Mouse (Mus musculus): ENCODE measurements around the gene Ccne1. TPM values are rescaled to one million over a fixed set of nuclear protein-coding genes. Genes with fewer than 3 reads are reported as not detected.

Ccne1 gene
- 1.7 to 2.7 TPM (median 2.4 TPM) in 4 replicates for total RNA-seq (2023)

GRCm38 (mm10) chr7:38107371-38108259 lies at the start of gene Ccne1:
Gene Ccne1, minus strand, starts transcription at chr7:38107534.

Other genes with a start within 250 kb of the Ccne1 start
- gene Uri1, start 84.0 kb downstream of the Ccne1 start, total RNA-seq (2023), result 33.0 to 43.1 TPM (median 33.9 TPM) in 4 replicates
- gene 1600014C10Rik, start 75.7 kb upstream of the Ccne1 start, total RNA-seq (2023), result 9.3 to 12.8 TPM (median 11.1 TPM) in 4 replicates
- 0.09 to 0.27 TPM in 2 of 4 replicates, not detected in the others for gene Plekhf1, start 120.5 kb upstream of the Ccne1 start, total RNA-seq (2023)
- 75.1 to 92.3 TPM (median 84.3 TPM) in 4 replicates for gene Pop4, start 163.9 kb upstream of the Ccne1 start, total RNA-seq (2023)